Mouse (Mus musculus) CD4-positive, CD25-positive, alpha-beta regulatory T cell (primary cell): ENCODE measurements around the gene Maml1. TPM values are rescaled to one million over a fixed set of nuclear protein-coding genes. Genes with fewer than 3 reads are reported as not detected.

Source experiments
- polyA plus RNA-seq: library from polyadenylated mRNA; unstranded; fragments of 100-300 nt; shearing (Covaris generic); gene quantifications from one replicate; pipeline ENCODE4 v1.2.1, GENCODE M21; 2017

Maml1 gene
- 4.7 TPM for polyA plus RNA-seq

DNA sequence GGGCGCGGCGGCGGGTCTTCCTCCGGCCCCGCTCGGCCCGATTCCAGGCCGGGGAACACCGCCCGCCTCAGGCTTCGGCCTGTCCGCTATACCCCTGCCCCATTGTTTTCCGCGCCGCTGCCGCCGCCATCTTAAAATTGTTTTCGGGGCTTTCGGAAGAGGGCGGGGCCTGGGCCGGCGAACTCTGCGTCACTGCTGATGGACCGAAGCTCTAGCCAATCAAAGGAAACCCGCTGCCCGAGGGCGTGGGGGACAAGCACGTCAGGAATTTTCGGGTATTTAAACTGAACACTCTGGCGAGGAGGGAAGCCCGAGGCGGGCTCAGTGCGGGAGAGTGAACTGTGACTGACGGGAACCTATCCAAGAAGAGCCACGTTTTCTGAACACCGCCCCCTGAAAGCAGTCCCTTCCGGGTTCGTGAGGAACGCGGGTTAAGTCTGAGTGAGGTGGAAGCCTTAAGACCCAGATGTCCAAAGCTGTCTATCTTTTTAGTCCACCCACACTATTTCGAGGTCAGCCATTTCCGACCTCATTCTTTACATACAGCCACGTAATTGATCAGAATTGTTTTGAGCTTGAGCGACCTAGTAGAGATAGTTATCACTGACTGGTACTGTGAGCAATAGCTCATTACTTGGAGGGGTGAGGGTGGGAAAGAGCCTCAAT lies at the start of gene Maml1:
TSS of gene Maml1 (minus strand) at position 122 of the 666 bp plus-strand sequence.

DNA sequence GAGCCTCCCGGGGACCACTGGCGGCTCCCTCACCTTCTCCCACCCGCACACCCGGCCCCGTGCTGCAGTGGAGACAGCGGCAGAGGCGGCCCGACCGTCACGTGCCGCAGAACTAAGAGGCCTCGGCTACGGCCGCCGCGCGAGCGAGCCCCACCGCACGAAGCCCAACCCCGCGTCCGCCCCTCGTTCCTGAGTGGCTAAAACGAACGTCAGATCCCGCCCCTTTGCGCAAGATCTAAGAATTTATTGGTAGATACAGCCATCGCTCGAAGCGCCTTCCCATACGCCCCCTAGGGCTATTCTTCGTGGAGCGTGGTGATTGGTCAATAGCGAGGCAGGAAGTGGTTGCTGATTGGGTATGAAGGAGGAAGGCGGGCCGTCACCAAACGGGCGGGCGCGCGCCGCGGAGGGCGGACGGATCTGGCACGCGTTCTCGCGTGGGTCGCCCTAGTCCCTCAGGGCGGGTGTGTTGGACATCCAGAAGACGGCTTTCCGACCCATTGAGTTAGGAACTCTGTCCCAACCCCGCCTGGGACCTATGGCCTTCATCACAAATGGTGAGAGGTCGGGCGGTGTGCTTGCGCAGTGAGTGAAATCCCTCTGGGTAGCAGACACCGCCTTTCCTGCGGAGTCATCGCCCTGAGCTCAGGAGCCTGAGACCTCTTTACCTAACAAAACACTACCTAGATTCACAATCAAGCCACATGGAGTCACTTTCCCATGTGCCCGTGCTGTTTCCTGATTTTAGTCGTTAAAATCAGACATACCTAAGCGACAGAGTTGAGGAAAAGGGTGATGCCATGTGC lies 33.6 kb upstream of the Maml1 start, which contains the start of gene Canx:
TSS of gene Canx (minus strand) at position 178 of the 806 bp plus-strand sequence.

DNA sequence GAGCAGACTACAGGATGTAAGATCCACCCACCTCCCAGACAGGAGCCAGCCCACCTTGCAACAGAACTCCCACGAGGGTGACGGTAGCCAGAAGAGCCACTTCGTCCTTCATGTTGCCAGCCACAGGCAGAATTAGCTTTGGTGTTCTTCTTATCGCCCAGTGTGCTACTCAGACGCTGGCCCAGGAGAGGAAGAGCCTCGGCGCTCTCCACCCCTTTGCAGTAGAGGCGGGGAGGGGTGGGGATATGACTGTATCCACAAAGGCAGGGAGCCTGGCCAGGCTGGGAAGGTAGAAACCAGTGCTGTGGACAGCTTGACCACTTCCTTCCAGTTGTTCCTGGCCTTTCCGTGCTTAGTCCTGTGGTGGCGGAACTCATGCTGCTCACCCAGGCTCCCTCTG lies 53.8 kb downstream of the Maml1 start, which contains the start of gene Ltc4s:
TSS of gene Ltc4s (minus strand) at position 293 of the 400 bp plus-strand sequence.

DNA sequence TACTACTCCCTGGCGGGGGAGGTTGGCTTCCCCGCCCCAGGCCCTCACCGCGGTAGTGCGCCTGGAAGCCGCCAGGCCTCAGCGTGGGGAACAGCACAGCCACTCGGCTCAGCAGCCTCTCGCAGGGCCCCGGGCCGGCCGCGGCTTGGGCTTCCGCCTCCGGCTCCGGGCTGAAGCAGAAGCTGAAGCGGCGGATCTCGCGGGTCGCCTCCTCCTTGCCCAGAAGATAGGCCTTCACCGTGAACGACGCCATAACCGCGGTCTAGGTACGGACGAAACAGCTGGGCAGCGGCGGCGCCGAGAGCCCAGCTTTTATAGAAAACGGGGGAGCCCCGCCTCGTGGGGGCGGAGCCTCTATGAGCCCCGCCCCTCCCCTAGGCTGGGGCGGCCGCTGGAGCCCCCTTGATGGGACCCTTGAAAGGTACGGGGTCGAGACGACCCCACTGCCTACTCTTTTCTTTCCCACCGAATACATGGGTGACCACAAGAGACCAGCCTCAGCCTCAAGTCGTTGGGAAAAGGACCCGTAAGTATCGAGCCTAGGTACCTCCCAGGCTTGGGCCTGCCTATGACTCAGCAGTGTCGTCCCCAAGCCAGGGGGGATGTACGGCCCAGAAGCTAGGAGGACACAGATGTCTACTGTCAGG lies 81.5 kb downstream of the Maml1 start, which contains the start of the genes Sqstm1 and Mgat4b:
TSS of gene Sqstm1 (minus strand) at position 323 of the 647 bp plus-strand sequence.
TSS of gene Mgat4b (plus strand) at position 386 of the 647 bp plus-strand sequence.

Other genes with a start within 250 kb of the Maml1 start
- 67.1 TPM for gene Tbc1d9b, start 160.9 kb downstream of the Maml1 start, polyA plus RNA-seq
- gene Mrnip, start 117.9 kb downstream of the Maml1 start, polyA plus RNA-seq, result 4.7 TPM
- gene Sqstm1, start 81.5 kb downstream of the Maml1 start, polyA plus RNA-seq, result 391 TPM
- gene Mgat4b, start 81.4 kb downstream of the Maml1 start, polyA plus RNA-seq, result 17.3 TPM
- 0.93 TPM for gene Ltc4s, start 53.7 kb downstream of the Maml1 start, polyA plus RNA-seq
- gene Canx, start 33.4 kb upstream of the Maml1 start, polyA plus RNA-seq, result 188 TPM
- gene Cby3, start 62.2 kb upstream of the Maml1 start, polyA plus RNA-seq, result not detected
- gene Hnrnph1, start 84.7 kb upstream of the Maml1 start, polyA plus RNA-seq, result 234 TPM
- gene Rufy1, start 138.8 kb upstream of the Maml1 start, polyA plus RNA-seq, result 34.0 TPM